Mouse (Mus musculus): ENCODE measurements at regions not wholly inside any gene's neighbourhood (a gene's known extent, or its start where the extent isn't known, plus 50 kb on each side); places are given as distances from the start of the nearest gene placed in this dataset.

DNA sequence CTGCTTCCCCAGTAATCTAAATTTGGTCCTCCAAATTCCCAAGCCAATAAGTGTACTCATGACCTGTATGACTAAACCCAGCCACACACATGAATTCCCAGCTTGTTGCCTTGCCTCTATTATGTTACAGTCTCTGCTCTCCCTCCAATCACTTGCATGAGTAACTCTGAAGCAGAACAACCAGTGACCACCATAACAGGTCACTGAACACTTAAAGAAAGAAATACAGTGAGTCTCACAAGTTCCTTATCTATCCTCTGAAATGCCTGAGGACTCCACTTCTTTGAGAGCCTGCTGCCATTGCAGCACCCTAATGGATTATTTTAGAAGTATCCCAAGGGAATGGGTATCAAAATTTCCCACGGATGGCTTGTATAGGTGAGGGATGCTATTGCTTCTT is 909.7 kb downstream of the Sorcs3 start:
- H3K36me3 ChIP-seq (ENCODE audit: control insufficient read depth, insufficient read depth, low read length): no peaks in the 10 kb centered on the region
- TF ChIP-seq CTCF (IDR thresholded peaks at IDR 0.05) (no peak), EP300 (IDR thresholded peaks at IDR 0.05; ENCODE audit: insufficient read depth, low read depth, low read length) (no peak), POLR2A (IDR thresholded peaks at IDR 0.05; ENCODE audit: insufficient read depth, low read depth, low read length) (no peak)
- no peaks in the 10 kb centered on the region for H3K4me1 ChIP-seq (ENCODE audit: control insufficient read depth, insufficient read depth, low read length)
- no peaks in the 10 kb centered on the region for H3K27me3 ChIP-seq (ENCODE audit: control insufficient read depth, insufficient read depth, low read length)
- H3K79me2 ChIP-seq (replicated peaks; ENCODE audit: control insufficient read depth, insufficient read depth, low read length): no peaks in the 10 kb centered on the region
- no peak overlapping the region for H3K9ac ChIP-seq (ENCODE audit: low read depth, low read length)
- H3K27ac ChIP-seq: no peak overlapping the region
- 60% methylated on average over 1 of the region's 1 CpGs for whole genome bisulfite sequencing
- intact Hi-C loops (cut with DNase I): no loop called here
- no peak for DNase-seq
- no peak overlapping the region for H3K4me3 ChIP-seq

DNA sequence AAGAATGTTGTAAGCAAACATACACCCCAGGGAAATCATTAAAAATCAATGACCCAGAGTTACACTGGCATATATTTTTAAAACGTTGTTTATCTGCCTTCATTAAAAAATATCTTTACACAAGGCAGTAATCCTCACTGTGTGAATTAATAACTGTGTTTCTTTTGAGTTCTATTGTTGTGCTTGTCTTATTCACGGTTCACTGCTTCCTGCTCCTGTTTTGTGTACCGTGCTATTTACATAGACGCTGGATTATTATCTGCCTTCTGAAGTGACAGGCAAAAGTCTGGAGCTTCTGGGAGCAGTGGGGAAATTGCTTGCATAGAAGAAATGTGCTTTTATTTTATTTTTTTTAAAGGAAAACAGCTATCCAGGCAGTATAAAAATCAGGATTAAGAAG is 925.8 kb downstream of the Sorcs3 start:
- intact Hi-C loops (cut with DNase I): no loop called here
- Histone ChIP-seq H3K27me3 (ENCODE audit: control insufficient read depth, insufficient read depth, low read length) (no peaks in the 10 kb centered on the region), H3K27ac (no peak overlapping the region), H3K4me3 (no peak overlapping the region), H3K79me2 (replicated peaks; ENCODE audit: control insufficient read depth, insufficient read depth, low read length) (no peaks in the 10 kb centered on the region), H3K4me1 (ENCODE audit: control insufficient read depth, insufficient read depth, low read length) (no peaks in the 10 kb centered on the region), H3K9ac (ENCODE audit: low read depth, low read length) (no peak overlapping the region), H3K36me3 (ENCODE audit: control insufficient read depth, insufficient read depth, low read length) (no peaks in the 10 kb centered on the region)
- DNase-seq: no peak
- 42% methylated on average over 4 of the region's 4 CpGs for WGBS
- TF ChIP-seq EP300 (IDR thresholded peaks at IDR 0.05; ENCODE audit: insufficient read depth, low read depth, low read length) (no peak), POLR2A (IDR thresholded peaks at IDR 0.05; ENCODE audit: insufficient read depth, low read depth, low read length) (no peak), CTCF (IDR thresholded peaks at IDR 0.05) (no peak)

DNA sequence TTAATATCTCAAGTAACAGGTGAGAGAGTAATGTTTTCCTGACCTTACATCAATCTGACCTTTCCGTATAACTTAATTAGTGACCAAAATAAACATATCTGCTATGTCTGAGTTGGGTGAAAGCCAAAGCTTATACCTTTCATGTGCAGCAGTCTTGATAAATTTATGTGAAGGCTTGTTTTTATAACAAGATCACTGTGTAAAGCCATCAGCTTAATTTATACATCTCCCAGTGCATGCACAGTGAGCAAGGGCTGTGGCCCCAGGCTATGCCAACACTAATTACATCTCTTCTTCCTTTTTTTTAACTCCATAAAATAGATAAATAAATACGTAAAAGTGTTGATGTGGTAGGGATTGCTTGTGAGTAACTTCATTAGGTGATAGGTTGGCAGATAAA is 966.3 kb downstream of the Sorcs3 start:
- H3K4me1 ChIP-seq (ENCODE audit: control insufficient read depth, insufficient read depth, low read length): no peaks in the 10 kb centered on the region
- no peaks in the 10 kb centered on the region for H3K79me2 ChIP-seq (replicated peaks; ENCODE audit: control insufficient read depth, insufficient read depth, low read length)
- no peak for DNase-seq
- no peaks in the 10 kb centered on the region for H3K36me3 ChIP-seq (ENCODE audit: control insufficient read depth, insufficient read depth, low read length)
- no peaks in the 10 kb centered on the region for H3K27me3 ChIP-seq (ENCODE audit: control insufficient read depth, insufficient read depth, low read length)
- TF ChIP-seq POLR2A (IDR thresholded peaks at IDR 0.05; ENCODE audit: insufficient read depth, low read depth, low read length) (no peak), CTCF (IDR thresholded peaks at IDR 0.05) (no peak)
- no peak overlapping the region for H3K27ac ChIP-seq
- 70% methylated on average over 2 of the region's 2 CpGs for WGBS
- intact Hi-C loops (cut with DNase I): no loop called here
- H3K4me3 ChIP-seq: no peak overlapping the region
- no peak overlapping the region for H3K9ac ChIP-seq (ENCODE audit: low read depth, low read length)

DNA sequence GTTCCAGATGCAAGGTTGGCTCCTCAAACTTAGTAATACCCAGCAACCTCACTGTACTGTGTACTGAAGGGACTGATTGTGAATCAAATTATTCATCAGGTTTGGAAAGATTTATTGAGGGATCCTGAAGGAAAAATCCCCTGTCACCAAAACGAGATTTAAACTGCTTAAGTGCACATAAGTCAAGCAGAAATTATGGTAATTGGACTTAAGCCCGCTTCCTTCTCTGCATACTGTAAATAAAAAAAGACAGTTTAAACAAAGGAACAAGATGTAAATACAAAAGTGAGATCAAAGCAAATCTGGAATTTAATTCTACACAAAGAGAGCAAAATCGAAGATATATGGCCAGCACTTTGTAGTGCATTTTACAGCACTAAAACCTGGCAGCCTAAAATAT is 1002.1 kb downstream of the Sorcs3 start:
- TF ChIP-seq CTCF (IDR thresholded peaks at IDR 0.05): no peak
- TF ChIP-seq POLR2A (IDR thresholded peaks at IDR 0.05; ENCODE audit: insufficient read depth, low read depth, low read length): no peak
- no peak for TF ChIP-seq EP300 (IDR thresholded peaks at IDR 0.05; ENCODE audit: insufficient read depth, low read depth, low read length)
- Histone ChIP-seq H3K9ac (ENCODE audit: low read depth, low read length) (no peak overlapping the region), H3K27ac (no peak overlapping the region), H3K4me1 (ENCODE audit: control insufficient read depth, insufficient read depth, low read length) (no peaks in the 10 kb centered on the region), H3K4me3 (no peak overlapping the region), H3K36me3 (ENCODE audit: control insufficient read depth, insufficient read depth, low read length) (no peaks in the 10 kb centered on the region), H3K27me3 (ENCODE audit: control insufficient read depth, insufficient read depth, low read length) (no peaks in the 10 kb centered on the region; the same call in 1 of the 2 replicates), H3K79me2 (replicated peaks; ENCODE audit: control insufficient read depth, insufficient read depth, low read length) (no peaks in the 10 kb centered on the region)
- intact Hi-C loops (cut with DNase I): no loop called here
- 68% methylated on average over 3 of the region's 3 CpGs for WGBS
- DNase-seq: no peak

DNA sequence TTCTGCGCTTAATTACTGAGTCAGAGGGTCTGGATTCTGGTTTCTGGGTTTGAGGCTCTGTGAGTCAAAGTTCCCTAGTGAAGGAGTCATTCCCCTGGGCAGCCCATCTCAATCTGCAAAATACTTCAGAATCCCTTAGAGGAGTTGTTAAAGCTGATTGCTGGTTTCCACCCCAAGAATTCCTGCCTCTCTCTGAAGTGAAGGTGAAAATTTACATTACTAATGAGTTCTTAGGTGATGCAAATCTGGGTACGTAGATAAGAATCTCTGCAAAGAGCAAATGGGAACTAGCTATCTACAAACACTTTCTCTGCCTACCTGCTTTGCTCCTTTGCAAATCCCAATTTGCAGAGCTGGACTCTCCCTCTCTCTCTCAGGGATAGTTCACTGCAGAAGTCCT is 1036.8 kb downstream of the Sorcs3 start:
- Histone ChIP-seq H3K9ac (ENCODE audit: low read depth, low read length) (no peak overlapping the region), H3K36me3 (ENCODE audit: control insufficient read depth, insufficient read depth, low read length) (no peaks in the 10 kb centered on the region), H3K79me2 (replicated peaks; ENCODE audit: control insufficient read depth, insufficient read depth, low read length) (no peaks in the 10 kb centered on the region), H3K4me3 (no peak overlapping the region), H3K27me3 (ENCODE audit: control insufficient read depth, insufficient read depth, low read length) (no peaks in the 10 kb centered on the region), H3K27ac (no peak overlapping the region), H3K4me1 (ENCODE audit: control insufficient read depth, insufficient read depth, low read length) (no peaks in the 10 kb centered on the region)
- WGBS: 29% methylated on average over 2 of the region's 2 CpGs
- no peak for DNase-seq
- TF ChIP-seq CTCF (IDR thresholded peaks at IDR 0.05) (no peak), POLR2A (IDR thresholded peaks at IDR 0.05; ENCODE audit: insufficient read depth, low read depth, low read length) (no peak)
- intact Hi-C loops (cut with DNase I): no loop called here

DNA sequence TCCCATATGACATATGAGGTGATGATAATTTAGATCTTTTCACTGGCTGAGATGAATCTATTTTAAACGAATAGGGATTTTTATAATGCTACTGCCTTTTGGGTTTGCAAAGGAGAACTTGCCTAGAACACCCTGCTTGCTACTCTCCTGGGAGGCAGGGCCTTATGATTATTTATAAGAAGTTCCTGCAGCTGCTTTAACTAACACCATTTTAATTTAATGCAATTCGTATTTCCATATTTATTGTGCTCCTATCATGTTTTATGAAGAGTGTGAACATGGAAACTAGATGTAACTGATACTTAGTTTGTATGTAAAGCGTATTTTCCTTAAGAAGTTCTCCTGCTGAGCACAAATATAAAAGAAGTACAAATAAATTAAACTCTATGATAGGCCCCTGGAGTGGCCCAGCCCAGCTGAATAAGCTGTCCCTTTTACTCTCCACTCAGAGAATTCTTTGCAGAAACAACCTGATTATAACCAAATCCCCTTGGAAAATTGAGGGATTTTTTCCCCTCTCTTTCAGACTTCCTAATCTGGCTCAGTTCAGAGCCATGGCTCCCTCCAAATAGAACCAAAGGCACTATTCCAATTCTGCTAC is 1039.4 kb downstream of the Sorcs3 start:
- Histone ChIP-seq H3K36me3 (ENCODE audit: control insufficient read depth, insufficient read depth, low read length) (no peaks in the 10 kb centered on the region), H3K4me1 (ENCODE audit: control insufficient read depth, insufficient read depth, low read length) (no peaks in the 10 kb centered on the region), H3K79me2 (replicated peaks; ENCODE audit: control insufficient read depth, insufficient read depth, low read length) (no peaks in the 10 kb centered on the region), H3K27ac (no peak overlapping the region), H3K9ac (ENCODE audit: low read depth, low read length) (no peak overlapping the region), H3K4me3 (no peak overlapping the region), H3K27me3 (ENCODE audit: control insufficient read depth, insufficient read depth, low read length) (no peaks in the 10 kb centered on the region)
- 37% methylated on average over 3 of the region's 3 CpGs for WGBS
- DNase-seq: no peak
- TF ChIP-seq POLR2A (IDR thresholded peaks at IDR 0.05; ENCODE audit: insufficient read depth, low read depth, low read length): no peak
- no peak for TF ChIP-seq EP300 (IDR thresholded peaks at IDR 0.05; ENCODE audit: insufficient read depth, low read depth, low read length)
- TF ChIP-seq CTCF (IDR thresholded peaks at IDR 0.05): no peak
- intact Hi-C loops (cut with DNase I): no loop called here
